Mouse (Mus musculus): Measurements from ENCODE around the gene Kmt2e.

DNA sequence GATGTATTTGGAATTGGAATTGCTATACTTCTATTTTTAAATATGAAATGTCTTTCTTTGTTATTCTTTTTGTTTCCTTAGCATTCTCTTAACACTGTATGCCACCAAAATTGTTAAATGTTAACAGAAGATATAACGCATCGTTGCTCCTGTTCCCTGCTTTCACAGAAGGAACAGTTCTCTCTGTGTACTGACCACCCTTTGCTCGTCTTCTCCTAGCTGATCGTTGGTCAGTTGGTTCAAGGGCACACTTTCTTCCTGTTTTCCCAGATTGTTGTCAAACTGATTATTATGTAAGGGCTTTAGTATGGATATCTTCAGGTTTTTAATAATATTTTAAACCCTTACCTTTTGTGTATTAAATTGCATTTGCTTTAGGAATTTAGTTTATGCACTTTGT lies 32.3 kb downstream of the Kmt2e start:
- TF ChIP-seq CTCF (IDR thresholded peaks at IDR 0.05; ENCODE audit: insufficient read depth, low read depth, low read length) (no peak), POLR2A (IDR thresholded peaks at IDR 0.05; ENCODE audit: insufficient read depth, low read depth, low read length) (no peak)

Data from olfactory bulb, adult 2 months (tissue).